8 mouse cellular contexts compared by ENCODE assay signal in genomic region chr11:116814884-116815415, GRCm38 (mm10). TPM values are rescaled to one million over a fixed set of nuclear protein-coding genes. Genes with fewer than 3 reads are reported as not detected.
DNase-seq lines count a peak whose midpoint lies in the region; ATAC-seq and TF ChIP-seq lines count a peak whose summit lies in the region.

No protein-coding gene starts in this region.

- H3K4me3 ChIP-seq in neural tube, embryonic 11.5 days (ENCODE audit: low read depth, low read length), result no peak overlapping the region
- no peak overlapping the region for H3K4me3 ChIP-seq in limb, embryonic 14.5 days (replicated peaks; ENCODE audit: low read length)

- DNase-seq in cerebellum, postnatal 10 days, result peak; percentile 59
- no peak for DNase-seq in cerebellum, adult 9-10 months
- no peak for DNase-seq in neural tube, embryonic 11.5 days (ENCODE audit: low spot score)
- DNase-seq in neural tube, embryonic 10.5 days (ENCODE audit: extremely low spot score, low spot score), result no peak
- DNase-seq in limb, embryonic 14.5 days (ENCODE audit: low spot score), result peak; percentile 54
- no peak for DNase-seq in right cerebral cortex, postnatal 10 days (ENCODE audit: low spot score in 2 of 2)
- no peak for DNase-seq in ovary, postnatal 14 days (ENCODE audit: low spot score)
- DNase-seq in spleen, postnatal 14 days (ENCODE audit: low spot score in 2 of 2), result no peak

- H3K9ac ChIP-seq in neural tube, embryonic 11.5 days (ENCODE audit: low read length), result no peak overlapping the region; the same call in 1 of the 2 replicates
- no peak overlapping the region for H3K9ac ChIP-seq in limb, embryonic 14.5 days (ENCODE audit: low read depth, low read length, severe bottlenecking)

- H3K27me3 ChIP-seq in neural tube, embryonic 11.5 days (ENCODE audit: control insufficient read depth, insufficient read depth, low read length), result no peaks in the 10 kb centered on the region
- no peaks in the 10 kb centered on the region for H3K27me3 ChIP-seq in limb, embryonic 14.5 days (ENCODE audit: control insufficient read depth, insufficient read depth, low read length)

- no peak for TF ChIP-seq POLR2A in limb, embryonic 14.5 days (IDR thresholded peaks at IDR 0.05; ENCODE audit: borderline replicate concordance, extremely low read depth, insufficient read depth, insufficient read length)

- WGBS in neural tube, embryonic 11.5 days, result 22% methylated on average over 7 of the region's 7 CpGs
- WGBS in limb, embryonic 14.5 days, result 22% methylated on average over 7 of the region's 7 CpGs

- ATAC-seq in neural tube, embryonic 11.5 days (ENCODE audit: insufficient read depth, low FRiP score, low TSS enrichment), result no peak
- ATAC-seq in limb, embryonic 14.5 days (ENCODE audit: low FRiP score, low read depth), result no peak

- H3K4me1 ChIP-seq in neural tube, embryonic 11.5 days (ENCODE audit: control insufficient read depth, insufficient read depth, low read length), result peaks cover 56% of the 10 kb centered on the region
- peaks cover 44% of the 10 kb centered on the region for H3K4me1 ChIP-seq in limb, embryonic 14.5 days (ENCODE audit: control insufficient read depth, insufficient read depth, low read length)

- no peaks in the 10 kb centered on the region for H3K9me3 ChIP-seq in neural tube, embryonic 11.5 days (ENCODE audit: control insufficient read depth, low read length)
- H3K9me3 ChIP-seq in limb, embryonic 14.5 days (ENCODE audit: control insufficient read depth, low read length), result no peaks in the 10 kb centered on the region

- peak overlapping the region; percentile 12; the same call in 1 of the 2 replicates for H3K4me2 ChIP-seq in neural tube, embryonic 11.5 days (ENCODE audit: low read depth)
- H3K4me2 ChIP-seq in limb, embryonic 14.5 days (replicated peaks; ENCODE audit: low read depth, low read length, severe bottlenecking), result peak overlapping the region; percentile 9; the same call in 1 of the 2 replicates

- peak overlapping the region; percentile 95 for H3K27ac ChIP-seq in neural tube, embryonic 11.5 days (ENCODE audit: low read depth, low read length)
- peak overlapping the region; percentile 83 for H3K27ac ChIP-seq in limb, embryonic 14.5 days (replicated peaks; ENCODE audit: low read depth, low read length)

- no peaks in the 10 kb centered on the region; the same call in 1 of the 2 replicates for H3K36me3 ChIP-seq in neural tube, embryonic 11.5 days (ENCODE audit: control insufficient read depth, insufficient read depth, low read length)
- H3K36me3 ChIP-seq in limb, embryonic 14.5 days (ENCODE audit: control insufficient read depth, insufficient read depth, low read length), result no peaks in the 10 kb centered on the region

RNA-seq across cellular contexts. Expression of gene Mxra7, which starts 12.9 kb away (rescaled TPM):
- 46.0 and 51.1 TPM in 2 replicates for polyA plus RNA-seq in neural tube, embryonic 11.5 days (2014; fragmentation: Nextera tagmentation; extraction: Ambion mirVana)
- polyA plus RNA-seq in limb, embryonic 14.5 days (2012; rRNA removed), result 20.8 and 21.9 TPM in 2 replicates
- polyA plus RNA-seq in limb, embryonic 14.5 days (2014; fragmentation: Nextera tagmentation; extraction: Ambion mirVana), result 11.0 and 13.9 TPM in 2 replicates

RNA-seq across cellular contexts. Expression of gene Mettl23, which starts 28.1 kb away (rescaled TPM):
- polyA plus RNA-seq in neural tube, embryonic 11.5 days (2014; fragmentation: Nextera tagmentation; extraction: Ambion mirVana), result 61.2 and 63.6 TPM in 2 replicates
- 51.0 and 54.9 TPM in 2 replicates for polyA plus RNA-seq in limb, embryonic 14.5 days (2012; rRNA removed)
- polyA plus RNA-seq in limb, embryonic 14.5 days (2014; fragmentation: Nextera tagmentation; extraction: Ambion mirVana), result 77.9 and 84.1 TPM in 2 replicates

RNA-seq across cellular contexts. Expression of gene Jmjd6, which starts 28.3 kb away (rescaled TPM):
- 86.0 and 88.4 TPM in 2 replicates for polyA plus RNA-seq in neural tube, embryonic 11.5 days (2014; fragmentation: Nextera tagmentation; extraction: Ambion mirVana)
- polyA plus RNA-seq in limb, embryonic 14.5 days (2012; rRNA removed), result 51.2 and 57.0 TPM in 2 replicates
- polyA plus RNA-seq in limb, embryonic 14.5 days (2014; fragmentation: Nextera tagmentation; extraction: Ambion mirVana), result 68.0 and 77.8 TPM in 2 replicates

RNA-seq across cellular contexts. Expression of gene Mfsd11, which starts 37.3 kb away (rescaled TPM):
- 33.2 and 41.1 TPM in 2 replicates for polyA plus RNA-seq in neural tube, embryonic 11.5 days (2014; fragmentation: Nextera tagmentation; extraction: Ambion mirVana)
- polyA plus RNA-seq in limb, embryonic 14.5 days (2012; rRNA removed), result 35.0 and 41.5 TPM in 2 replicates
- 46.0 and 47.2 TPM in 2 replicates for polyA plus RNA-seq in limb, embryonic 14.5 days (2014; fragmentation: Nextera tagmentation; extraction: Ambion mirVana)

RNA-seq across cellular contexts. Expression of gene Srsf2, which starts 37.9 kb away (rescaled TPM):
- polyA plus RNA-seq in neural tube, embryonic 11.5 days (2014; fragmentation: Nextera tagmentation; extraction: Ambion mirVana), result 917 and 938 TPM in 2 replicates
- polyA plus RNA-seq in limb, embryonic 14.5 days (2012; rRNA removed), result 791 and 910 TPM in 2 replicates
- 776 and 780 TPM in 2 replicates for polyA plus RNA-seq in limb, embryonic 14.5 days (2014; fragmentation: Nextera tagmentation; extraction: Ambion mirVana)

Comparison
In these comparisons a context has a peak if more than half of its experiments do, and no peak if none do; other contexts are left out.
1. DNase-seq: peak in cerebellum, postnatal 10 days (2 of 2) and limb, embryonic 14.5 days (single experiment); none in cerebellum, adult 9-10 months (single experiment), neural tube, embryonic 11.5 days (single experiment), neural tube, embryonic 10.5 days (single experiment), right cerebral cortex, postnatal 10 days (0 of 2), ovary, postnatal 14 days (single experiment) and spleen, postnatal 14 days (0 of 2).